Mouse (Mus musculus) CD8-positive naive resting alpha-beta T cell, adult 2 months (primary cell): ENCODE data around the gene P2ry6.

Experiments
- DNase-seq, 2 experiments: peaks; one replicate each; pipeline ENCODE4 v3.0.0; 2022; ENCODE audit warnings: low read depth in 2 of 2, low spot score in 2 of 2

The P2ry6 gene

GRCm38 (mm10) chr7:100990636-100991311 is 16.3 kb upstream of the P2ry6 start:
- DNase-seq, result no peak

DNA sequence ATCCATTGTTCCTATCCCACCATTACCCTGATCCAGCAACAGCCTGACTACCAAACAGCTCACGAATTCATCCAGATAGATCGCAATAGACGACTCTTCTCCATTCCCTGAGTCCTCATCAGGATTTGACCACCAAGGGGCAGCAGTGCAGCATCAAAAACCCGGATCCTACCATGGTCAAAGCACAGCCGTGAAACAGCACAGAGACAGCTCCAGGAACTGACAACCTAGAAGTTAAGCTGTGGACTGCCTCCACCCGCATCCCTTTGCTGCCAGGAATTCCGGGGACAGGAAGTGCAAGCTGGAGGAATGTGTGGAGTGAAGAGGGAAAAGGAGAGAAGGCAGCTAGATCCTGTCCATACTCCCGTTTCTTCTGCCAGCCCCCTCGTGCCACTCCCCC is 13.6 kb upstream of the P2ry6 start:
- DNase-seq, result peak in 1 of 2 experiments; percentile 28

DNA sequence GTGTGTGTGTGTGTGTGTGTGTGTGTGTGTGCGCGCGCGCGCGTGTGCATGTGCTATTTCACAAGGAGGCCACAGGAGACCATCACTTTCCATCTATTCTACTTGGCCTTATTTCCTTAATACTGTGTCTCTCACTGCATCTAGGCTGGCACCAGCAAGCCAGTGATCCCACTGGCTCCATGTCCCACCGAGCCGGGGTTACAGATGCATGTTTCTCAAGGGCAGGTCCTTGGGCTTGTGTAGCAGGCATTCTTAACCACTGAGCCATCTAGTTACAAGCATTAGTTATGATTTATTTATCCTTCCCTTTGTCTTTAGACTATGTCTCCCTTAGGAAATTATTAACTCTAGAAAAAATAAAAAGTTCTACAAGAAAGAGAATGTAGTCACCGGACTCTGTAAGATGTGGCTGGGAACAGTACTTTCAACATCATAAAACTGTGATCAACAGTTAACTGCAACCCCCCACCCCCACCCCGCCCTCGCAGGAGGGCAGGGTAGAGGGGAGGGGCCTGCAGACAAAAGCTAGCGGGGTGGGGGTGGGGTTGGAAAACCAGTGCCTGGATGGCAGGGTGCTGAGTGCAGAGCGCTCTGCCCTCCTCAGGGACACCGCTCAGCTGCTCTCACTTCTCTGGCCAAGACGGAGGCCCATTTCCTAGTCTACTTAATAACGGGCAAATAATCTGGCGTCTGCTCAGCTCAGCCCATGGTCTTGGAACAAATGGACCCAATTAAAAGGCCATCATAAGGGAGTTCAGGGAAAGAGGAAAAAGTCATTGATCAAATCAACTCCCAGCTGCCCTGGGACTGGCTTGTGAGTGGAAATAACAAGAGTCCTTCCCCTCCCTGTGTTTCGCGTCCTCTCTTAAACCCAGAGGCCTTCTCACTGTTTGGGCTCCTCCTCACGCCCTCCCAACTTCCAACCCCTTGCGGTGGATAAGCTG is 10.3 kb upstream of the P2ry6 start:
- DNase-seq, result no peak

DNA sequence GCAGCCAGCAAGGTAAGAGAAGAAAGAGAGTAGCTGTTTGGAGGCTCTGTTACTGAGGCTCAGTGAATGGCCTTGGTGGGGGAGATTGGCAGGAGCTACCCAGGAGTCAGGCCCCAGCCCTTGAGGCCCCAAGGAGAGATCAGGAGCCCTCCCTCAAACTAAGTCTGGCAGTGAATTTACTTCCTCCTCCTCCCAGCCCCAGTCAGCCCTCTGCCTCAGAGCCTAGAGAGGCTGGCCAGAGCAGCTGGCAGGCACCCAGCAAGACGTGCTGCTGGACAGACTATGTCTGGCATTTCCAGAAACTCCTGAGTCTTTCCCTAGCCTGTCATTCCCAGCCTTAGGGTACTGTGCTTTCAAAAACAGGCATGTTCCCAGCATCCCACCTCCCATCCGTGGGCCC is 4.7 kb upstream of the P2ry6 start:
- no peak for DNase-seq

DNA sequence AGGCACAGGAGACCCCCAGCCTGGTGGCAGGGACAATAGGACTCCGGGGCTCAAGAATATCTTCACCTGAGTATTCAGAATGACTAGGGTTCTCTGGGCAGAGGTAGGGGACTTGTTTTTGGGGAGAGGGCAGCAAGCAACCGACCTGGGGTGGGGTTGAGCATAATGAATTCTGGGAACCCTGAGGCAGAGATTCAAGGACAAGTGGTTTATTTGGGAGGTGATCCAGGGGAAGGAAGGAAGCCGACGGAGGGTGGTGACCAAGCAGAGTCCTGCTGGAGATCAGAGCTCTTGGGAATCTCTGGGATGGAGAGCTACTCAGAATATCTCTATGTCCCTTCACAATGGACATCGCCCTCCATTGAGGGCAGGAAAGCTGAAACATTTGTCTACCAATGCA is 3.7 kb upstream of the P2ry6 start:
- DNase-seq, result no peak

- no peak for DNase-seq
These were observed 1.6 kb downstream of the P2ry6 start for GRCm38 (mm10) chr7:100972875-100973274.

DNA sequence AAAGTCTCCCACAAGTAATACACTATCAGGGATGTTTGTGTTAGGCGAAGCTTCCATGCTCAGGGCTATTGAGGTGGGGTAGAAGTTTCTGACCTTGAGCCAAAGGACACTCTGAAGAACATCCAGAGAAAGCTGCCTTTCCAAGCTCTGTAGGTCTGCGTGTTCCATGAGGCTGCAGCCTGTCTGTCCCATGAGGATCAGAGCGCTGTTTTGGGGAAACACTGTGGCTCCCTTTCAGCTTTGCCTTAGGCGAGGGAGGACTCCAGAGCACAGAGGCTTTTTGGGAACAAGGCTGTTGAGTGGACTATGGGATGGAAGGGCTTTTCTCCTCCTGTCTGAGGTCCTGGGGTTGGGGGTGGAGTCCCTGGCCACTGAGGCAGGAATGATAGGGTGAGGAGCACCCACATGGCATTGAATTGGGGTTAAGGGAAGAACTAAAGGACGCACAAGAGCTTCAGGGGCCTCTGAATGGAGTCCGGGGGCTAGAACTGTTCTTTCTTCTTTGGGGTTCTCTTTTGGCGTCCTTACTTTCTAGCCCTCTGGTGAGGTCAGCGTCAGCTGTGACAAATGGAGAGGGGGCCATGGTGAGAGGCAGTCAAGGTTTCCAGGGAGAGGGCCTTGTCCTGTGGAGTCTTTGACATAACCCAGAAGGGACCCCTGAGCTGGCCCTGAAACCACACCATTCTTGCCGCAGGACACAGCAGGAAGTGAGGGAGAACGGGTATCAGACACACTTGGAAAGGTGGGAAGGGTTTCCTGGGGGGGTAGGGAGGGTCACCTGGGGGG is 5.4 kb downstream of the P2ry6 start:
- no peak for DNase-seq

- no peak for DNase-seq
These were observed 6.1 kb downstream of the P2ry6 start for GRCm38 (mm10) chr7:100968376-100968775.

DNA sequence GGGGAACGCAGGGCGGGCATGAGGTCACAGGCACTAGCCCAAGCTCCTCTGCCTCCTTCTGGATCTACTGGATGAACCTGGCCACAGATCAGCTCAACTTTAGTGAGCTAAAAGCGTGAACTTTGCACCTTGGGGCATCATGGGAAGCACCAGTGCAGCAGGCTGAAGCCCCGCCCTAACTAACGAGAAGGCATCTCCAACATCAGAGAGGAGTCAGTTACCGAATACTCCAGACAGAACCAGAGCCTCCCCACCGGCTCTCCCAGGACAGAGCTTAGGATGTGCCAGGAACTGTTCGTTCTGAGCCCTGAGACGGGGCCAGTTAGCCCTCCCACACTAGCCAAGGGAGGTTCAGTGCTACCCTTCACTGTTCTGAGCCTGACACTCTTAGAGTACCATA is 6.6 kb downstream of the P2ry6 start:
- no peak for DNase-seq

GRCm38 (mm10) chr7:100966014-100966413 is 8.4 kb downstream of the P2ry6 start:
- no peak for DNase-seq

GRCm38 (mm10) chr7:100965079-100965478 is 9.4 kb downstream of the P2ry6 start:
- DNase-seq, result peak in 1 of 2 experiments; percentile 20

DNA sequence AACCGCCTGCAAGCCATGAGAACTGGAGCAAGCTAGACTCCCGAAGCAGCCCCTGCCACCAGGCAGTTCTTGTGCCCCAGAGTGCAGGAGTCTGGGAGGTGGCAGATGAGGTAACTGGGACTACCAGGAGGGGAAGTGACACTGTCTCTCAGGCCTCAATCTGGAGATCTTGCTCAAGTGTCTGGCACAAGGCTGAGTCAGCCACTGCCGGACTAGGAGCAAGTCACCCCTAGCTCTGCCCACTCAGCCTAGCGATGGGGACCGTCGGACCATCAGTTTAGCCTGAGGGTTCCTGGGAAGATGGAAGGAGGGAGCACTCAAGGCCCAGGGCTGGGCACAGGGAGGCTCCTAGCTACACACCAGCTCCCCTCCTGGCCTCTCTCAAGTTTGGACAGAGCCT is 10.2 kb downstream of the P2ry6 start:
- DNase-seq, result no peak

GRCm38 (mm10) chr7:100963381-100963780 is 11.1 kb downstream of the P2ry6 start:
- no peak for DNase-seq

DNA sequence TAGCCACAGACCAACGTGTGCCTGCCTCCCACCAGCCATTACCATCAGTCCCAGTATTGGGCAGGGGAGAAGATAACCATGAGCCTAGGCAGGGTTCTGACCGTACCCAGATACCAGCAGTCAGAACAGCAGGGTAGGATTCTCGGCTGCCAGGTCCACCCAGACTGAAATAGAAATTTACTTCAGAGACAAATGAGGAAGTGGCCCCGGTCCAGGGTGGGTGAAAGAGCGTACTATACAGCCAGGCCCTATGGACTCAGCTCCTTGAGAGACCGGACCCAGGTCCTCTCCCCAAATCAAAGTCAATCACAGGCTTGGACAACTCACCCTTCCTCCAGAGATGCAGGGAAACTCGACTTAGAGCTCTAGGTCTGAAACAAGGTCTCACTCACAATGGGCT is 13.3 kb downstream of the P2ry6 start:
- no peak for DNase-seq

- DNase-seq, result no peak
These were observed 14.0 kb downstream of the P2ry6 start for GRCm38 (mm10) chr7:100960462-100960861.

DNA sequence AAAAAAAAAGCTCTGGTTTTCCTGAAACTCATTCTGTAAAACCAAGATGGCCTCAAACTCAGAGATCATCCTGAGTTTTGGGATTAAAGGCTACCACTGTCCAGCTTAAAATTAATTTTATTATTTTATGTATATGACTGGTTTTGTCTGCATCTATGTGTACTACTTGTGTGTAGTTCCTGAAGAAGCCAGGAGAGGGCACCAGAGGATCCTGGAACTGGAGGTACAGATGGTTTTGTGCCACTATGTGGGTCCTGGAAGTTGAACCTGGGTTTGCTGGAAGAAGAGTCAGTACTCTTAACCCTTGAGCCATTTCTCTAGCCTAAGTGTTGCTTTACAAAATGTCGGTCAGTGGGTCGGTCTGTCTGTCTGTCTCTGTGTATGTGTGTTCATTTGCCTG is 16.0 kb downstream of the P2ry6 start:
- no peak for DNase-seq

DNA sequence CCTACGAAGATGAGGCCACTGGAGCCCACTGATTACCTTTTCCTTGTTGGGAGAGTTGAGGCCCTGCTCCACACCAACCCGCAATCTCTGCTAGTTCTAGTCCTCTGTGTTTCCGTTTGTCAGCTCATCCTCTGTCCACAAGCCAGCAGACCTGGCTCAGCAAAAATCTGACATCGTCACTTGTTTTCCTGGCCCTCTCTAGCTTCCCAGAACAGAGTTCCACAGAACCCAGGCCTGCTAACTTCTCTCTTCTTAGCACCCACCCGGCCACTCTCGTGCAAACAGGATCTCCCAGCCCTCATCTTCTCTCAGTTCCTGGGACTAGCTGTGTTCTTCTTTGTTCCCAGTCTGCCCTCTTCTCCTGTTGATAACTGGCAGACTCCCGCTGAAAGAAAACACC is 21.8 kb downstream of the P2ry6 start:
- DNase-seq, result no peak

DNA sequence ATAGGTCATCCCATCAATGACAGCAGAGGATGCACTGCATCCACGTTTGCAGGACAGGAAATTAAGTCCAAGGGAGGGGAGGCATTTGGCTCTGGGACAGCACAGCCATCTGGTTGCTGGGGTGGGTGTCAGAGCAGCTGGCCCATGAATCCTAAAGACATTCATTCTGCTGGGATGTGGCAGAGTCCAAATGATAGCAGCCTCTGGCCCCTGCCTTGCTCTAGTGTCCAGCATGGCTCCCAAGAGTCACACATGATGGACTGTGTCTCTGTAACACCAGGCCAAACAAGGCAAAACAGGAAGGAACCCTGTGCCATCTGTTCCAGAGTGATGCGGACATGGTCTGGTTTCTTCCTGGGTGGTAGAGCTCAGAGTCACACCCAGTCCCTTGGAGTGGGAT is 22.5 kb downstream of the P2ry6 start:
- DNase-seq, result no peak

DNA sequence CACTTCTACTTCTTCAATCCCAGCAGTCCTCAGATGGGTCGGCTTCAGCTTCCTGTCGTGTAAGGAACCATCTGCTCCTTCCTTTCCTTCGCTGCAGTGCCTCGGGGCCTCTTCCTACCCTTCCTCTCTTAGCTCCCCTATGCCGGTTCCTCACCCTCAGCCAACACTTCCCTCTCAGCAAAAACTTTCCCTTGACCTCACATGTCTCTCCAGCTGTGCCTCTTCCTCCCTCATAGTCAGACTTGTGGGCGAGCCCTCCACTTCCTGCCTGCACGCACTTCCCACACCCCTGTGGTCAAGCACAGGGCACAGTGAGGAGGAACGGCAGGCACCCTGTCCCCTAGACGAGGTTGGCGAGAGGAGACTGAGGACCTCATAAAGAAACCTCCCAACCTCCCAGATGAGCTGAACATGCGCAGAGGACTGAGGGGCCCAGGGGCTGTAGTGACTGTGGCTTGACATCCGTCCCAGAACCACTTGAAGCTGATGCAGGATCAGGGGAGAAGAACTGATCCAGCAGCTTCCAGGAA is 23.9 kb downstream of the P2ry6 start:
- DNase-seq, result no peak

DNA sequence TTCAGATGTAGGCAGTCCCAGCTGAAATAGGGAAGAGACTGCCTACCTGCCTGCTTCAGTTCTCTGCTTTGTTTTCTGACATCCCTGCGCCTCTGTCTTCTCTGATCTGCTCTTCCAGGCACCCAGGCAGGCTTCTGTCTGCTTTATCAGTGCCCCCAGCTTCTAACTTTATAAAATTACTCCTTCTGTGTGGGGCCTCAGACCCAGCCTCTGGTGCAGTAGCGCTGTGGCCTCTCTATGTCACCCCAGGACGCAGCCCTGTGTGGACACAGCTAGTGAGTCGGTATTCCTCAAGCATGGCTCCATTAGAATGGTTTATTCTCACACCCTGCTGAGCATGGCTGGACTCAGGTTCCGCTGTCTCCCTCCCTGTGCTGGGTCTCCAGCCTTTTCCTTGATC is 24.4 kb downstream of the P2ry6 start:
- no peak for DNase-seq

GRCm38 (mm10) chr7:100944738-100945137 is 29.7 kb downstream of the P2ry6 start:
- DNase-seq, result no peak
